Mouse (Mus musculus) testis, adult 2 months (tissue): ENCODE measurements around the gene Atp6v0d1.
A peak's percentile ranks its signal among the peaks of the same experiment; 100 is the strongest.

Experiments used
- CTCF ChIP-seq: fragments of 200-500 bp; IDR thresholded peaks from 2 replicates; pipeline ENCODE4 v1.5.1; 2012; ENCODE audit warnings: low read depth, mild to moderate bottlenecking, inconsistent platforms, low read length, moderate library complexity; ENCODE audit not compliant: control insufficient read depth, insufficient read depth, insufficient replicate concordance
- POLR2A ChIP-seq: fragments of 200-500 bp; IDR thresholded peaks from 2 replicates; pipeline ENCODE4 v1.6.1; 2012; ENCODE audit warnings: low read depth, mild to moderate bottlenecking, inconsistent platforms, low read length, moderate library complexity; ENCODE audit not compliant: control insufficient read depth

DNA sequence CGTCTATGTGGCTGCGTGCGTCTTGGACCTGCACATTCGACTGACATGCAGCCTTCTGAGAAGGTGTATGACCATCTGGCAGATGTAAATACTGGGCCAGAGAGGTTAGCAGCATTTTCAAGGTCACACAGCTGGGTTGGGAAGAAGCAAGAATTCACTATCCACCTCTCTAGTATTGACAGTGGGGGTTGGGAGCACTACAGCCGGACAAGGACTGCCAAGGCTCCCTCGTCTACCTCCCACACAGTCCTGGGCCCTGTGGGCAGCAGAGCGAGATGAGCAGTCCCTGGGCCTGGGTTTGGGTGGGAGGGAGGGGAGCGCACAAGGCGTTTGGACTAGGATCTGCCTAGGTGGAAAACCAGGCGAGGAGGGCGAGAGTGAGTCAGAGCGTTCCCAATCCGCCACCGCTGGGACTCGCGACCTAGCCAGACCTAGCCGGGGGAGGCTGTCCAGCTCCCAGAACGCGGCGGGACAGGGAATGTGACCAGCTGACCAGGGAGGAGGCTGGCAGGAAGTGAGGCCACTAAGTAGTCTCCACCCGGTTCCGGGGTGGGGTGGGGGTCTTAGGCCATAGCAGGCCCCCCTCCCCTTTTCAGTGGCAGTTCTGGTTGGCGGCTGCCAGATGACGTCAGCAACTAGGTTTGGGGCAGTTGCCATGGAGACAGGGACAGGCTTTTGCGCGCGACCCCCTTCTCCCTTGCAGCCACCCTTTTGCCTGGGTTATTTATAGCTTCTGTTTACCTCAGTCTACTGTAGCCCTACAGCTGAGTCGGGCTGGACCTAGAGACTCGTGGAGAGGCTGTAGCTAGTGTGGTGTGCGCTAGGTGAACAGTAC is 40.6 kb upstream of the Atp6v0d1 start:
- TF ChIP-seq POLR2A (peak; percentile 31; the same call in 1 of the 2 replicates), CTCF (no peak)
